Mouse (Mus musculus) heart, postnatal 0 days (tissue): ENCODE measurements around the gene St3gal5.

Experiments used
- CTCF ChIP-seq: IDR thresholded peaks from 2 replicates; pipeline ENCODE4 v1.5.1; 2016; ENCODE audit warnings: antibody characterized with exemption, control low read depth, low read depth
- EP300 ChIP-seq: IDR thresholded peaks from 2 replicates; pipeline ENCODE4 v1.6.1; 2016; ENCODE audit warnings: antibody characterized with exemption, low read depth

GRCm38 (mm10) chr6:72099281-72099680 lies 1.9 kb downstream of the St3gal5 start:
- no peak for TF ChIP-seq CTCF
- no peak for TF ChIP-seq EP300
